Mouse (Mus musculus): ENCODE measurements at regions not wholly inside any gene's neighbourhood (a gene's known extent, or its start where the extent isn't known, plus 50 kb on each side); places are given as distances from the start of the nearest gene placed in this dataset.

- Histone ChIP-seq H3K4me3 (replicated peaks; ENCODE audit: low read length) (no peak overlapping the region), H3K9me3 (ENCODE audit: control insufficient read depth, low read length) (no peaks in the 10 kb centered on the region), H3K9ac (replicated peaks; ENCODE audit: low read depth, low read length) (no peak overlapping the region), H3K27me3 (replicated peaks; ENCODE audit: control insufficient read depth, insufficient read depth, low read length) (no peaks in the 10 kb centered on the region), H3K4me2 (ENCODE audit: low read length) (no peak overlapping the region), H3K4me1 (replicated peaks; ENCODE audit: control insufficient read depth, insufficient read depth, low read length) (no peaks in the 10 kb centered on the region), H3K36me3 (ENCODE audit: control insufficient read depth, insufficient read depth) (no peaks in the 10 kb centered on the region), H3K27ac (ENCODE audit: low read length) (no peak overlapping the region)
- no peak for ATAC-seq
- 89% methylated on average over 2 of the region's 2 CpGs for WGBS
These were observed 166.4 kb upstream of the Tas2r134 start for GRCm38 (mm10) chr2:51460896-51461295.

DNA sequence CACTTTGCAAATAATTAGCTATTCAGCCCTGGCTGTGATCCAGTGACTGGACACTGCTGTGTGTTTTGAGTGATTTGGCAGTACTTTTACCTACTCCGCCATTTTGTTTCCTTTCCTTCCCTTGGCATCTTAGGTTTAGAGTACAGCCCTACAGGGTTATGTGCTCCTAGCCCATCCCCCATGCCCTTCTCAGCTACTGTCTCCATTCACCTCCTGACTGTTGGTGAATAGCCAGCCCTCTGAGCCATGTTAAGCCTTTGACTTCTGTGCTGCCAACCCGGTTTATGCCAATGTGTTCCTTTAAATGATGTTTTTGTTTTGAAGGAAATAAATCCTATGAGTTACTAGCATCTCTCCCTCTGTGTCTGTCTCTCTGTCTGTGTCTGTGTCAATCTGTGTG lies 167.8 kb upstream of the Tas2r134 start:
- no peaks in the 10 kb centered on the region for H3K36me3 ChIP-seq (ENCODE audit: control insufficient read depth, insufficient read depth)
- 77% methylated on average over 2 of the region's 2 CpGs for WGBS
- H3K27ac ChIP-seq (ENCODE audit: low read length) = no peak overlapping the region
- no peak overlapping the region for H3K4me3 ChIP-seq (replicated peaks; ENCODE audit: low read length)
- H3K9ac ChIP-seq (replicated peaks; ENCODE audit: low read depth, low read length) = no peak overlapping the region
- H3K4me2 ChIP-seq (ENCODE audit: low read length) = no peak overlapping the region
- H3K4me1 ChIP-seq (replicated peaks; ENCODE audit: control insufficient read depth, insufficient read depth, low read length) = no peaks in the 10 kb centered on the region
- H3K9me3 ChIP-seq (ENCODE audit: control insufficient read depth, low read length) = no peaks in the 10 kb centered on the region
- no peak for ATAC-seq
- H3K27me3 ChIP-seq (replicated peaks; ENCODE audit: control insufficient read depth, insufficient read depth, low read length) = no peaks in the 10 kb centered on the region

GRCm38 (mm10) chr2:51457717-51458116 lies 169.6 kb upstream of the Tas2r134 start:
- H3K27me3 ChIP-seq (replicated peaks; ENCODE audit: control insufficient read depth, insufficient read depth, low read length) = no peaks in the 10 kb centered on the region
- no peak for ATAC-seq
- H3K4me2 ChIP-seq (ENCODE audit: low read length) = no peak overlapping the region
- no peak overlapping the region for H3K9ac ChIP-seq (replicated peaks; ENCODE audit: low read depth, low read length)
- H3K4me1 ChIP-seq (replicated peaks; ENCODE audit: control insufficient read depth, insufficient read depth, low read length) = no peaks in the 10 kb centered on the region
- no peaks in the 10 kb centered on the region for H3K36me3 ChIP-seq (ENCODE audit: control insufficient read depth, insufficient read depth)
- no peak overlapping the region for H3K27ac ChIP-seq (ENCODE audit: low read length)
- WGBS = 92% methylated on average over 2 of the region's 2 CpGs
- H3K9me3 ChIP-seq (ENCODE audit: control insufficient read depth, low read length) = no peaks in the 10 kb centered on the region
- H3K4me3 ChIP-seq (replicated peaks; ENCODE audit: low read length) = no peak overlapping the region

GRCm38 (mm10) chr2:51452816-51453215 lies 174.5 kb upstream of the Tas2r134 start:
- 81% methylated on average over 7 of the region's 7 CpGs for WGBS
- no peaks in the 10 kb centered on the region for H3K27me3 ChIP-seq (replicated peaks; ENCODE audit: control insufficient read depth, insufficient read depth, low read length)
- H3K4me2 ChIP-seq (ENCODE audit: low read length) = no peak overlapping the region
- no peaks in the 10 kb centered on the region for H3K36me3 ChIP-seq (ENCODE audit: control insufficient read depth, insufficient read depth)
- ATAC-seq = no peak
- no peak overlapping the region for H3K27ac ChIP-seq (ENCODE audit: low read length)
- H3K4me1 ChIP-seq (replicated peaks; ENCODE audit: control insufficient read depth, insufficient read depth, low read length) = no peaks in the 10 kb centered on the region
- no peaks in the 10 kb centered on the region for H3K9me3 ChIP-seq (ENCODE audit: control insufficient read depth, low read length)
- H3K9ac ChIP-seq (replicated peaks; ENCODE audit: low read depth, low read length) = no peak overlapping the region
- no peak overlapping the region for H3K4me3 ChIP-seq (replicated peaks; ENCODE audit: low read length)

- no peaks in the 10 kb centered on the region for H3K27me3 ChIP-seq (replicated peaks; ENCODE audit: control insufficient read depth, insufficient read depth, low read length)
- H3K4me3 ChIP-seq (replicated peaks; ENCODE audit: low read length) = no peak overlapping the region
- no peak overlapping the region for H3K4me2 ChIP-seq (ENCODE audit: low read length)
- no peak overlapping the region for H3K9ac ChIP-seq (replicated peaks; ENCODE audit: low read depth, low read length)
- H3K9me3 ChIP-seq (ENCODE audit: control insufficient read depth, low read length) = no peaks in the 10 kb centered on the region
- WGBS = 94% methylated on average over 3 of the region's 3 CpGs
- no peaks in the 10 kb centered on the region for H3K36me3 ChIP-seq (ENCODE audit: control insufficient read depth, insufficient read depth)
- ATAC-seq = no peak
- H3K27ac ChIP-seq (ENCODE audit: low read length) = no peak overlapping the region
- no peaks in the 10 kb centered on the region for H3K4me1 ChIP-seq (replicated peaks; ENCODE audit: control insufficient read depth, insufficient read depth, low read length)
These were observed 179.2 kb upstream of the Tas2r134 start for GRCm38 (mm10) chr2:51448121-51448520.

DNA sequence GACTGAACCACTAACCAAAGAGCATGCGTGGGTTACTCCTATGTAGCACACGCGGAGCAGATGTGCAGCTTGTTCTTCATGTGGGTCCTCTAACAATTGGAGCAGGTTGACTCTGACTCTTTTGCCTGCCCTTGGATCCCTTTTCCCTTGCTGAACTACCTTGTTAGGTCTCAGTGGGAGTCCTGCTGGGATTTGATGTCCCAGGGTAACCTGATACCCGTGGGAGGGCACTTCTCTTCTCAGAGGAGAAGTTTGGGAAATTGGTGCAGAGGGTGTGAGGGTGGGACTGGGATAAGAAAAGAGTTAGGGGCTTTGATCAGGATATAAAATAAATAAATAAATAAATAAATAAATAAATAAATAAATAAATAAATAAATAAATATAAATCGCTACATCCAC lies 179.7 kb upstream of the Tas2r134 start:
- no peak overlapping the region for H3K27ac ChIP-seq (ENCODE audit: low read length)
- H3K4me1 ChIP-seq (replicated peaks; ENCODE audit: control insufficient read depth, insufficient read depth, low read length) = no peaks in the 10 kb centered on the region
- no peak overlapping the region for H3K4me3 ChIP-seq (replicated peaks; ENCODE audit: low read length)
- no peak for ATAC-seq
- no peak overlapping the region for H3K9ac ChIP-seq (replicated peaks; ENCODE audit: low read depth, low read length)
- no peaks in the 10 kb centered on the region for H3K27me3 ChIP-seq (replicated peaks; ENCODE audit: control insufficient read depth, insufficient read depth, low read length)
- 92% methylated on average over 5 of the region's 5 CpGs for WGBS
- H3K9me3 ChIP-seq (ENCODE audit: control insufficient read depth, low read length) = no peaks in the 10 kb centered on the region
- no peak overlapping the region for H3K4me2 ChIP-seq (ENCODE audit: low read length)
- no peaks in the 10 kb centered on the region for H3K36me3 ChIP-seq (ENCODE audit: control insufficient read depth, insufficient read depth)

- no peak overlapping the region for H3K9ac ChIP-seq (replicated peaks; ENCODE audit: low read depth, low read length)
- H3K4me1 ChIP-seq (replicated peaks; ENCODE audit: control insufficient read depth, insufficient read depth, low read length) = no peaks in the 10 kb centered on the region
- 70% methylated on average over 9 of the region's 9 CpGs for WGBS
- no peak for ATAC-seq
- H3K27me3 ChIP-seq (replicated peaks; ENCODE audit: control insufficient read depth, insufficient read depth, low read length) = no peaks in the 10 kb centered on the region
- H3K36me3 ChIP-seq (ENCODE audit: control insufficient read depth, insufficient read depth) = no peaks in the 10 kb centered on the region
- H3K9me3 ChIP-seq (ENCODE audit: control insufficient read depth, low read length) = no peaks in the 10 kb centered on the region
- H3K27ac ChIP-seq (ENCODE audit: low read length) = no peak overlapping the region
- H3K4me3 ChIP-seq (replicated peaks; ENCODE audit: low read length) = no peak overlapping the region
- no peak overlapping the region for H3K4me2 ChIP-seq (ENCODE audit: low read length)
These were observed 182.8 kb upstream of the Tas2r134 start for GRCm38 (mm10) chr2:51444386-51445080.

DNA sequence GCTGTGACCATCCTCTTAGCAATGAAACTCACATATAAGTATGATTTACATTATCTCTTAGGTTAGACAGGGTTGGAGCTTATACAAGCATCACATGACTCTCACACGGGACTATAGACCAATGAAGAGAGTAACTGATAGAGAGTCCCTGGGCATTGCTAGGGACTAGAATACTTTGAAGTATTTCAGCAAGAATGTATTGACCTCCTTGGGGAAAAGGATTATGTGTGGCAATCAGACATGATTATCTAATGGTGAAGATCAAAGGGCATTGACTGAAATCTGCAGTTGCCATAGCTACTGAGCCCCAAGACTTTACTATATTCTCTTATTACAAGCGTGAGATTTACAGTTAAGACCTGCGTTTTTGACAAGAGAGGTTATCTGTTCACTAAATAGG lies 183.4 kb upstream of the Tas2r134 start:
- no peaks in the 10 kb centered on the region for H3K36me3 ChIP-seq (ENCODE audit: control insufficient read depth, insufficient read depth)
- 52% methylated on average over 3 of the region's 3 CpGs for WGBS
- no peaks in the 10 kb centered on the region for H3K9me3 ChIP-seq (ENCODE audit: control insufficient read depth, low read length)
- no peak overlapping the region for H3K4me2 ChIP-seq (ENCODE audit: low read length)
- no peak for ATAC-seq
- H3K4me1 ChIP-seq (replicated peaks; ENCODE audit: control insufficient read depth, insufficient read depth, low read length) = no peaks in the 10 kb centered on the region
- H3K27me3 ChIP-seq (replicated peaks; ENCODE audit: control insufficient read depth, insufficient read depth, low read length) = no peaks in the 10 kb centered on the region
- no peak overlapping the region for H3K9ac ChIP-seq (replicated peaks; ENCODE audit: low read depth, low read length)
- H3K4me3 ChIP-seq (replicated peaks; ENCODE audit: low read length) = no peak overlapping the region
- H3K27ac ChIP-seq (ENCODE audit: low read length) = no peak overlapping the region

GRCm38 (mm10) chr2:51439047-51439446 lies 188.3 kb upstream of the Tas2r134 start:
- no peaks in the 10 kb centered on the region for H3K36me3 ChIP-seq (ENCODE audit: control insufficient read depth, insufficient read depth)
- H3K4me2 ChIP-seq (ENCODE audit: low read length) = no peak overlapping the region
- no peak overlapping the region for H3K27ac ChIP-seq (ENCODE audit: low read length)
- no peak for ATAC-seq
- H3K4me1 ChIP-seq (replicated peaks; ENCODE audit: control insufficient read depth, insufficient read depth, low read length) = no peaks in the 10 kb centered on the region
- 63% methylated on average over 1 of the region's 1 CpGs for WGBS
- no peaks in the 10 kb centered on the region for H3K9me3 ChIP-seq (ENCODE audit: control insufficient read depth, low read length)
- no peaks in the 10 kb centered on the region for H3K27me3 ChIP-seq (replicated peaks; ENCODE audit: control insufficient read depth, insufficient read depth, low read length)
- no peak overlapping the region for H3K4me3 ChIP-seq (replicated peaks; ENCODE audit: low read length)
- H3K9ac ChIP-seq (replicated peaks; ENCODE audit: low read depth, low read length) = no peak overlapping the region

DNA sequence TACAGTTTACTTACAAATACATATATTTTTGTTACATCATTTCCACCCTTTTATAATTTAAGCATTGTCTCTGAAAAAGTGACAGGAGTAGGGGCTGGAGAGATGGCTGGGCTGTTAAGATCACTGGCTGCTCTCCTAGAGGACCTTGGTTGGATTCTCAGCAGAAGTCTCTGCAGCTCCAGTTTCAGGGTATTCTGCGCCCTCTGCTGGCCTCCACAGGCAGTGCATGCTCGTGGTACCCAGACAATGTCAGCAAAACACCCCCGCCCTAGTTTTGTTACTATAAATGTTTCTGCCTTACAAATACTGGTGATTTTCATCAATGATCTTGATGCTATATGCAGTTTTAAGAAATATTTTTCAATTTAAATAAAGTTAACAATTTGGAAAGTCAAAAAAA lies 190.7 kb upstream of the Tas2r134 start:
- ATAC-seq = no peak
- 46% methylated on average over 3 of the region's 3 CpGs for WGBS
- H3K27me3 ChIP-seq (replicated peaks; ENCODE audit: control insufficient read depth, insufficient read depth, low read length) = no peaks in the 10 kb centered on the region
- no peaks in the 10 kb centered on the region for H3K36me3 ChIP-seq (ENCODE audit: control insufficient read depth, insufficient read depth)
- no peaks in the 10 kb centered on the region for H3K4me1 ChIP-seq (replicated peaks; ENCODE audit: control insufficient read depth, insufficient read depth, low read length)
- H3K27ac ChIP-seq (ENCODE audit: low read length) = no peak overlapping the region
- no peak overlapping the region for H3K9ac ChIP-seq (replicated peaks; ENCODE audit: low read depth, low read length)
- H3K9me3 ChIP-seq (ENCODE audit: control insufficient read depth, low read length) = no peaks in the 10 kb centered on the region
- no peak overlapping the region for H3K4me2 ChIP-seq (ENCODE audit: low read length)
- H3K4me3 ChIP-seq (replicated peaks; ENCODE audit: low read length) = no peak overlapping the region

Data from forebrain, embryonic 16.5 days (tissue).